Mouse (Mus musculus): ENCODE results near the gene Bloc1s5. TPM values are rescaled to one million over a fixed set of nuclear protein-coding genes. Genes with fewer than 3 reads are reported as not detected.
A peak's percentile ranks its signal among the peaks of the same experiment; 100 is the strongest.
"Not testable (repeated sequence)": the region's sequence is repeated elsewhere in the genome, so short reads cannot be mapped to it uniquely, and the experiment has no call there.

Bloc1s5 gene
- polyA plus RNA-seq, 1 experiment from 2014 or later: 27.1 TPM

DNA sequence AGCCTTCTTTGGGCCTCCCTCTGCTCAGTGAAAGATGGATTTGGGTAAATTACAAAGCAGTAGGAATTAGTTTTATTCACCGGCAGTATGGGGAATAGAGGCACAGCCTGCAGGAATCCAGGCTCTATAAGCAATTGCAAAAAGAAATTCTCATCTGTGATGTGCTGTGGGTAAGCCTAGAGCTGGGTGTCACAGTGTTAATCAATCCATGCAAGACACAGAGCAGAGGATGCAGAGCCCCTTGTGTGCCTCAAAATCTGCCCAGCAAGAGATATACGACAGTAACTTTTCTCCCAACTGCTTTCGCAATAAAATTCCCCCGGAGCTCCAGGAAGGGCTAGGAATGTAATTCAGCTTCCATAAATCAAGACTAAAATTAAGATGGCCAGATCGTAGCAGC, 6.5 kb upstream of the Bloc1s5 start:
- no peaks in the 10 kb centered on the region for H3K27me3 ChIP-seq
- WGBS: 71% methylated on average over 5 of the region's 5 CpGs
- H3K9me3 ChIP-seq: 0 out of 2 replicates have a peak, but pooled peaks cover 5% of the 10 kb centered on the region
- no peak overlapping the region for H3K9ac ChIP-seq (replicated peaks)
- peaks cover 32% of the 10 kb centered on the region for H3K36me3 ChIP-seq
- H3K4me1 ChIP-seq (replicated peaks): no peaks in the 10 kb centered on the region
- ATAC-seq (ENCODE audit: insufficient number of reproducible peaks, insufficient read depth, low FRiP score, low TSS enrichment, low read depth): no peak
- no peak overlapping the region for H3K4me2 ChIP-seq
- H3K27ac ChIP-seq: no peak overlapping the region
- H3K4me3 ChIP-seq (replicated peaks): no peak overlapping the region

DNA sequence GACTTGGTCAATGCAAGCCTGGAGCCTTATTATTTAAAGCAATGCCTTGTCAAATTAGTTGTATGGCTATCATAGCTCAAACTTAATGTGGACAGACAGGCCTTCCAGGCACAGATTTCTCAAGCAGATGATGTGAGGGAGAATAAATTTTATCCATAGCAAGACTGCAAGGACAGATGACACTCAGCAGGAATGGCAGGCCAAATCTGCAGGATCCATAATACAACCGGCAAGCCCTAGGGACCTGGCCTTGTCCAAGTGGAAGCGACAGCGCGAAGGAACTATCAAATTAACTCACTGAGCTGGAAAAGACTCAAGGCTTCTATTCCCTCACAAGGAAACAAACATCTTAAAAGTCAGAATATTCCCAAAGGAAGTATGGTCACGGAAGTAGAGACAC, 6.1 kb upstream of the Bloc1s5 start:
- 94% methylated on average over 5 of the region's 5 CpGs for WGBS
- Histone ChIP-seq H3K4me2 (no peak overlapping the region), H3K9ac (replicated peaks) (no peak overlapping the region), H3K9me3 (0 out of 2 replicates have a peak, but pooled peaks cover 5% of the 10 kb centered on the region), H3K36me3 (peaks cover 29% of the 10 kb centered on the region), H3K27me3 (no peaks in the 10 kb centered on the region), H3K27ac (no peak overlapping the region), H3K4me1 (replicated peaks) (no peaks in the 10 kb centered on the region), H3K4me3 (replicated peaks) (no peak overlapping the region)
- no peak for ATAC-seq (ENCODE audit: insufficient number of reproducible peaks, insufficient read depth, low FRiP score, low TSS enrichment, low read depth)

DNA sequence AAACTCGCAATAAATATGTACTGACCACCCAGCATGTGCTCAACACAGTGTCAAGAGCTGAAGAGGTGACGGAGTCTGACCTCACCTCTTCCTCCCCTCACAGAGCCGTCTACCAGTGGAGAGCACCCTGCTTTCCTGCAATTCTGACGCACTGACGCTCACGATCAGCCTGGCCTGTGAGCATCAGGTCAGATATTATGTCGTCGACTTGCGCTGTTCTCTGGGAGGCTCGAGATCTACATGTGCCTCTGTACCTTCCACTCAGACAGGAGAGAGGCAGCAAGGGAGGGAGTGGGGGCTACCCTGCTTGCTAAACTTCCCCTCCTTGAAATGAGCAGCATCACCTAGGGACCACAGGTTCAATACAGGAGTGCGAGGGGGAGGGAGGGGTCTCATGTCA, 3.8 kb upstream of the Bloc1s5 start:
- 0 out of 2 replicates have a peak, but pooled peaks cover 4% of the 10 kb centered on the region for H3K9me3 ChIP-seq
- no peak overlapping the region for H3K4me2 ChIP-seq
- H3K36me3 ChIP-seq: peaks cover 9% of the 10 kb centered on the region
- H3K4me1 ChIP-seq (replicated peaks): peaks cover 6% of the 10 kb centered on the region
- WGBS: 73% methylated on average over 11 of the region's 11 CpGs
- ATAC-seq (ENCODE audit: insufficient number of reproducible peaks, insufficient read depth, low FRiP score, low TSS enrichment, low read depth): no peak
- no peak overlapping the region for H3K27ac ChIP-seq
- no peak overlapping the region for H3K9ac ChIP-seq (replicated peaks)
- no peak overlapping the region for H3K4me3 ChIP-seq (replicated peaks)
- no peaks in the 10 kb centered on the region for H3K27me3 ChIP-seq

DNA sequence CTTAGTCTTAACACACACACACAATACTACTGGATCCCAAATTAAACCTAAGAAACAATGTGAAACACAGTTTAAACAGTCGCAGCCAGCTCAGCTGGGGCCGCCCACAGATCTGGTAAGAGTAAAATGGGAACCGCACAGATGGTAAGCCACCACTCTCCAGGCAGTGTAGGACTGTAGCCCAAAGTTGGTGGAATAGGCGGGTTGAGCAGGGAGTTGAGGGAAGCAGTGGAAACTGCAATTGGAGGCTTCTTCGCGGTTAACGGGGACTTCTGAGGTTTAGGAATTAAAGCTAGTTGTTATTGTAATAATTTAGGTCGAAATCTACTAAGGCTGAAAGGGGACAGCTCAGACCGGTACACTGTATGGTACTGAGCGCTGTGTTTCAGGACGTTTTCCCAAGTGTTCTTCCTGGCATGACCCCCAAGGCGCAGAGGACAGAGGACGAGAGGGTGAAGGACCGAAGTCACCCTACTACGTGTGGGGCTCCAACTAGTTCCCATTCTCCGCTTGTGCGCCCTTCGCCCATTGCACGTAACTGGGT, 581 bp downstream of the Bloc1s5 start:
- Histone ChIP-seq H3K4me1 (replicated peaks) (peaks cover 11% of the 10 kb centered on the region), H3K27ac (peak overlapping the region; percentile 59; the same call in 1 of the 2 replicates), H3K27me3 (no peaks in the 10 kb centered on the region), H3K4me2 (peak overlapping the region; percentile 69), H3K9ac (replicated peaks) (peak overlapping the region; percentile 79), H3K4me3 (replicated peaks) (peak overlapping the region; percentile 73), H3K9me3 (no peaks in the 10 kb centered on the region), H3K36me3 (peaks cover 7% of the 10 kb centered on the region; the same call in 1 of the 2 replicates)
- peak; percentile 48; the same call in 1 of the 2 replicates for ATAC-seq (ENCODE audit: insufficient number of reproducible peaks, insufficient read depth, low FRiP score, low TSS enrichment, low read depth)
- WGBS: under 1% methylated on average over 19 of the region's 19 CpGs

DNA sequence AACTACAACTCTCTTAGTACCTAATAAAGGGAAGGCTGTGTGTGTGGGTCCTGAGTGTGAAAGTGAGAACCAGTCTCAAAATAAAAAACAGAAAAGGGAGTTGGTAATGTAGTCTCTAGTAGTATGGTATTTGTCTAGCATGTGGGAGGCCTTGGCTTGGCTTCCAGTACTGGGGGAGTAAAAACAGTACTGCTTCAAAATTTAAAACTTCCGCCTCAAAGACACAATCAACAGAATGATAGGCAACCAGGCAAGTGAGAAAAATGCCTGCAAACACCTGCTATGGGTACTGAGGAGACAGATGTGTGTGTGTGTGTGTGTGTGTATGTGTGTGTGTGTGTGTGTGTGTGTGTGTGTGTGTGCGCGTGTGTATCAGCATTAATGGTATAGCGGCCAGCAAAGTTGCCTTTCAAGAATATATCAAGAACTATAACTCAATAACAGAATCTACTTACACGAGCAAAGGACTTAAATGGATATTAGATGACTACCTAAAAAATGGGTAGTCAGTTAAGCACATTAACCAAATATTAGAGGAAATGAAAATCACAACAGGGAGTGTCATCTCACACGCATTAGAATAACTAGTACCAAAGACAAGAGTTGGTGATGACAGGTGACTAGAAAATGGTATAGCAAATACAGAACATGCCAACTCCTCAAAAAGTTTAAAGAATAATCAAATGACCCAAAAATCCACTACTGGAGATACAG, 1.5 kb downstream of the Bloc1s5 start:
- no peak overlapping the region for H3K27ac ChIP-seq
- WGBS: 92% methylated on average over 6 of the region's 6 CpGs
- H3K4me1 ChIP-seq (replicated peaks): peaks cover 11% of the 10 kb centered on the region
- H3K9ac ChIP-seq (replicated peaks): no peak overlapping the region
- no peak for ATAC-seq (ENCODE audit: insufficient number of reproducible peaks, insufficient read depth, low FRiP score, low TSS enrichment, low read depth)
- H3K27me3 ChIP-seq: no peaks in the 10 kb centered on the region
- H3K4me3 ChIP-seq (replicated peaks): no peak overlapping the region
- H3K36me3 ChIP-seq: peaks cover 9% of the 10 kb centered on the region; the same call in 1 of the 2 replicates
- H3K4me2 ChIP-seq: peak overlapping the region; percentile 69
- H3K9me3 ChIP-seq: no peaks in the 10 kb centered on the region

DNA sequence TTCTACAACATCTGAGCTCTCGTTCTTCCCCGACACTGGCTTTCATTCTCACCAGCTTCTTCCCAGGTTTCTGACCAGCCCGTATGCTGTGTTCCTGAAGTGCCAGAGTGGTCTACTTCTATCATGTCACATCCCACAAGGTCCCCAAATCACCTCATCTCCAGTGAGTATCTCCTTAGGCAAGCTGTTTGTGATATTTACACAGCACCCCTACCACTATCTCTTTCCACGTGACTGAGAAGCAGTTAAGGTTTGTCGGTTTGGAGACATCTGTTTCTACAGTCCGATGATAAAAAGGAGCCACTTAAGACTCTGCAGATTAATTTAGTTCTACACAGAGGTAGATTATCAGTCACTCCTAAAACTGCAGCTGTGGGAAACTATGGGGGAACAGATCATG, 2.4 kb downstream of the Bloc1s5 start:
- Histone ChIP-seq H3K27me3 (no peaks in the 10 kb centered on the region), H3K27ac (no peak overlapping the region), H3K9ac (replicated peaks) (no peak overlapping the region), H3K4me2 (no peak overlapping the region), H3K4me1 (replicated peaks) (peaks cover 11% of the 10 kb centered on the region), H3K36me3 (peaks cover 9% of the 10 kb centered on the region; the same call in 1 of the 2 replicates), H3K9me3 (no peaks in the 10 kb centered on the region), H3K4me3 (replicated peaks) (no peak overlapping the region)
- ATAC-seq (ENCODE audit: insufficient number of reproducible peaks, insufficient read depth, low FRiP score, low TSS enrichment, low read depth): no peak
- 91% methylated on average over 6 of the region's 6 CpGs for WGBS

DNA sequence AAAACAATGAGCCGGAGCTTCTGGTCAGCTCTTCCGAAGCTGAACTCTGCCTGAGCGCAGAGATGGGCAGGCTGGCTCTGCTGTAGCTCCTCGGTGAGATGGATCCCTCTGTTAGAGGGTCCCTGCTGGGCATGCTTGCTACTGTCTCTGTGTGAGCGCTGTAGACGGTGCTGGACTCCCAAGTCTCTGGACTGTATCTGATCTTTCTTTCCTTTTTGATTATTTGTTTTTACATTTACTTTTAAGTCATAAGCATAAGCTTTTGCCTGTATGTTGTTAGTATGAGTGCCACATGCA, 8.7 kb downstream of the Bloc1s5 start:
- WGBS: 34% methylated on average over 6 of the region's 6 CpGs
- H3K9ac ChIP-seq (replicated peaks): no peak overlapping the region
- ATAC-seq (ENCODE audit: insufficient number of reproducible peaks, insufficient read depth, low FRiP score, low TSS enrichment, low read depth): no peak

DNA sequence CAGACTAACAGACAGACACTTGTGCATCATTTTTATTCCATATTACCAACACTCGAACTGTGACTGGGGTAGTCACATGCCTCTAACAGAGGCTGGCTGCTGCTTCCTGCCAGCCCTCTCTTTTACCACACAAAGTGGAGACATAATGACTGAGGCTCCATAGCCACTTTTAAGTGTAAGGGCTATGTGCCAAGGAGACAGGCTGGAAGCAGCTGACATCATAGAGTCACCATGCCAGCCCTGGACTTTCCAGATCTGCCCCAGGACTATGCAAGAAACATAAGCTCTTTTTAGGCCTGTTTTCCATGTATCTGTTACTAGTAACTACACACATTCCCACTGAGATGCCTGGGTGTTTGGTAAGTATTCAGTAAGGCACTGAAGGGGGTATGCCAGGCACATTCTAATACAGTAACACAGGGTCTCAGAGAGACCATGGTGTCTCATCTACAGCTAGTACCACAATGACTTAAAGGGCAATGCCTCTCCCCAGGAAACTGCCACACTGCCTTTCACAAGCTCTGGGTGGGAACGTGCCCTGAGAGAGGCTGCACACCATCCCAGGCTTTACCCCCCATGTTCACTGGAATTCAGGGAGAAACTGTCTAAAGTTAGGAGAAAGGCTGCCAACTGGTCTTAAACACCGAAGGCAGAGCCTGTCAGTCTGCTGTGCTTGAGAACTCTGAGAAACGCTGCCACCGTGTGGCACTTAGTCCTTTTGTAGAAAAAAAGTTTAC, 9.2 kb downstream of the Bloc1s5 start:
- H3K4me1 ChIP-seq (replicated peaks): no peaks in the 10 kb centered on the region
- WGBS: 28% methylated on average over 5 of the region's 5 CpGs
- no peaks in the 10 kb centered on the region for H3K27me3 ChIP-seq
- no peak overlapping the region for H3K4me3 ChIP-seq (replicated peaks)
- no peaks in the 10 kb centered on the region for H3K9me3 ChIP-seq
- H3K36me3 ChIP-seq: peaks cover 23% of the 10 kb centered on the region; the same call in 1 of the 2 replicates
- no peak overlapping the region for H3K9ac ChIP-seq (replicated peaks)
- H3K27ac ChIP-seq: no peak overlapping the region
- H3K4me2 ChIP-seq: no peak overlapping the region
- no peak for ATAC-seq (ENCODE audit: insufficient number of reproducible peaks, insufficient read depth, low FRiP score, low TSS enrichment, low read depth)

More for the DNA sequence above, 8.7 kb downstream of the Bloc1s5 start:
- Histone ChIP-seq H3K4me3 (replicated peaks) (no peak overlapping the region), H3K9me3 (no peaks in the 10 kb centered on the region), H3K4me1 (replicated peaks) (no peaks in the 10 kb centered on the region), H3K4me2 (no peak overlapping the region), H3K27me3 (no peaks in the 10 kb centered on the region), H3K27ac (no peak overlapping the region), H3K36me3 (peaks cover 23% of the 10 kb centered on the region; the same call in 1 of the 2 replicates)

DNA sequence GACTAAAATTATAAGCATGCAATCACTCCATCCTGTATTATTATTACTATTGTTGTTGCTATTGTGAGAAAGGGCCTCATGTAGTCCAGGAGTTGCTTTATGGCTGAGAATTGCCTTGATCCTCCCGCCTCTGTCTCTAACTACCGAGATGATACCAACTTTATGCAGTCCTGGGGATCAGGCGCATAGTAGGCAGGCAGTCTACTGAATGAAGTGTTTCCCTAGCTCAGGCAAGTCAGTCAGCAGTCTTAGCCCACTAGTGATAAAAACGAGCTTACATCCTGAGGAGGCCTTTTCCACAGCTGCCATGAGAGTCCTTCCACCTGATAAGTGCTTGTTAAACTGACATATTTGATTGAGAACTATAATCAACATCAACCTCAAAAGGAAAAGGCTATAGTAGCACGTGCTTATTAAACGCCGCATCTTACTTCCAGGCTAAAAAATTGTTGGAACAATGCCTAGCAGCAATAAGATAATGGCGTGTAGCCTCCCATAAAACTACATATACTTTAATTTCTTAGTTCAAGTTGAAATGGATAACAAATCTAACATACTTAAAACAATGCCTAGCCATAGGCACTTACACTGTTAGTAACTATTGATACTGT, 10.5 kb downstream of the Bloc1s5 start:
- Histone ChIP-seq H3K4me2 (no peak overlapping the region), H3K4me1 (replicated peaks) (no peaks in the 10 kb centered on the region), H3K9ac (replicated peaks) (no peak overlapping the region), H3K4me3 (replicated peaks) (no peak overlapping the region), H3K9me3 (no peaks in the 10 kb centered on the region), H3K36me3 (peaks cover 16% of the 10 kb centered on the region; the same call in 1 of the 2 replicates), H3K27ac (no peak overlapping the region), H3K27me3 (no peaks in the 10 kb centered on the region)
- no peak for ATAC-seq (ENCODE audit: insufficient number of reproducible peaks, insufficient read depth, low FRiP score, low TSS enrichment, low read depth)
- 86% methylated on average over 8 of the region's 8 CpGs for WGBS

DNA sequence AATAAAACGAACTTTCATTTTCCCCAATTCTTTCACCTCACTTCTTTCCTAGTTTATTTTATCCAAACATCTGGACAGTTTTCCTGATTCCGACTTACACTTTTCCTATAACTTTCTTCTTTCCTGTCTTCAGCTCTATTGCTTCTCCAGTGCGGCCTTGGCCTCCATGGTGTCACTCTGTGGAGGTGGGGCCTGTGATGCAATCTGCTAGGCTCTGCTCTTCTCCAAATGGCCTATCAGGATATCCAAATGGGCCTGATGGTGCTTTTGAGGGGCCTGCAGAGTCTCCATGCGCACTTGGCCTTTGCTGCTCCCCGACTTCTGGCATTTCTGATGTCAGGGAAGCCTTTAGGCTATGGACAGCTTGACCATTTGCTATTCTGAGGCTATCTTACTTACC, 11.6 kb downstream of the Bloc1s5 start:
- Histone ChIP-seq H3K4me2 (no peak overlapping the region), H3K36me3 (peaks cover 14% of the 10 kb centered on the region; the same call in 1 of the 2 replicates), H3K9me3 (no peaks in the 10 kb centered on the region), H3K27me3 (no peaks in the 10 kb centered on the region), H3K9ac (replicated peaks) (no peak overlapping the region), H3K4me3 (replicated peaks) (no peak overlapping the region), H3K27ac (no peak overlapping the region), H3K4me1 (replicated peaks) (no peaks in the 10 kb centered on the region)
- no peak for ATAC-seq (ENCODE audit: insufficient number of reproducible peaks, insufficient read depth, low FRiP score, low TSS enrichment, low read depth)
- 81% methylated on average over 5 of the region's 5 CpGs for WGBS

DNA sequence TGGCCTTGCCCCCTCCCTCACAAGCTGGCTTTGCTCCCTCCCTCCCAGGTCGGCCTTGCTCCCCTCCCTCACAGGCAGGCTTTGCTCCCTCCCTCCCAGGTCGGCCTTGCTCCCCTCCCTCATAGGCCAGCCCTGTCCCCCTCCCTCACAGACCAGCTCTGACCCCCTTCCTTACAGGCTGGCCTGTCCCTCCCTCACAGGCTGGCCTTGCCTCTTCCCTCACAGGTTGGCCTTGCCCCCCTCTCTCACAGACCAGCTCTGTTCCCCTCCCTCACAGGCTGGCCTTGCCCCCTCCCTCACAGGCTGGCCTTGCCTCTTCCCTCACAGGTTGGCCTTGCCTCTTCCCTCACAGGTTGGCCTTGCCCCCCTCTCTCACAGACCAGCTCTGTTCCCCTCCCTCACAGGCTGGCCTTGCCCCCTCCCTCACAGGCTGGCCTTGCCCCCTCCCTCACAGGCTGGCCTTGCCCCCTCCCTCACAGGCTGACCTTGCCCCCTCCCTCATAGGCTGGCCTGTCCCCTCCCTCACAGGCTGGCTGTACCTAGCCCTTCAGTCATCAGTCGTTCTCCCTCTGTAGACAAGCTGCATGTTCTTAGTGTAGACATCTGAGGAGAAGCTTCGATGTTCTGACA, 16.8 kb downstream of the Bloc1s5 start:
- not testable (repeated sequence) for H3K9me3 ChIP-seq; H3K4me2 ChIP-seq; ATAC-seq (ENCODE audit: insufficient number of reproducible peaks, insufficient read depth, low FRiP score, low TSS enrichment, low read depth); H3K27me3 ChIP-seq; H3K27ac ChIP-seq; H3K4me1 ChIP-seq (replicated peaks); H3K4me3 ChIP-seq (replicated peaks); H3K9ac ChIP-seq (replicated peaks)
- peaks cover 19% of the 10 kb centered on the region; the same call in 1 of the 2 replicates for H3K36me3 ChIP-seq
- WGBS: 72% methylated on average over 4 of the region's 4 CpGs

All from limb, embryonic 12.5 days (tissue).